Mouse (Mus musculus): ENCODE results near the gene Serpinb6b.
"Not testable (repeated sequence)": the region's sequence is repeated elsewhere in the genome, so short reads cannot be mapped to it uniquely, and the experiment has no call there.

Gene Serpinb6b

DNA sequence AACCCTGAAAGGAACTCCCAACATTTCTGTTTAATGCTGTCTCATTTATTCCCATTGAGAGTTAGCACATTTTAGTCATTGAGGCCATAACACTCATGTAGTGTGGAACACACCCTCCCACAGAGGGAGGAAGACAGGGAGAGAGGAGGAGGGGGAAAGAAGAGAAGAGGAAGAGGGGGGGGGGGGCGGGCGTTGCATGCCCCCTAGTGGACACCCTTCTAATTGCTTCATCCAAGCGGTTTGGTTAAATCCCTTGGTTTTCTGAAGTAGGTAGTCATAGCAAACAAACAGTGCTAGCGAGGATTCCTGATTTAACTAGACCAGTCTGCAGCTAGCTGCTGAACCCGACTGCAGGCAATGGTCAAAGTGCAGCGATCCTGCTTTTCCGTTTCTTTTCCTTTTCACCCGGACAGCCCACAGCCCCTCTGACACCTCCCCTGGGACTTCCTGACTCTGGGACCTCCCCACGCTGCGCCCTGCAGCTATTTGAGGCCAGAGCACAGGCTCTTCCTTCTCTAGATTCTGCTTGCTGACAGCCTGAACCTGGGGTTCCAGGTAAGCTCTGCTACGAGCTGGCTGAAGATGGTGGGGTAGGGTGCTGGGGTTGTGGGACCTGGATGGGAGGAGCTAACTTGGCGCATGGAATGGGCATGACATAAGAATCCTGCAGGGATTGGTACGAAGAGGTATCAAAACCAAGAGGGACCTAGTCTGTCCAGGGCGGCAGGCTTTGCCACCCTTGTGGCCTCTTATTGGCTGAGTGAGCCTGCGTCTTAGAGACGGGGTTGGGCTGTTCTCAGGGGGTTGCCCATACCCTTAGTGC is at the start of gene Serpinb6b:
Gene Serpinb6b, plus strand, starts transcription at position 221 of the 823 bp plus-strand sequence.
- DNase-seq = peak; percentile 59

DNA sequence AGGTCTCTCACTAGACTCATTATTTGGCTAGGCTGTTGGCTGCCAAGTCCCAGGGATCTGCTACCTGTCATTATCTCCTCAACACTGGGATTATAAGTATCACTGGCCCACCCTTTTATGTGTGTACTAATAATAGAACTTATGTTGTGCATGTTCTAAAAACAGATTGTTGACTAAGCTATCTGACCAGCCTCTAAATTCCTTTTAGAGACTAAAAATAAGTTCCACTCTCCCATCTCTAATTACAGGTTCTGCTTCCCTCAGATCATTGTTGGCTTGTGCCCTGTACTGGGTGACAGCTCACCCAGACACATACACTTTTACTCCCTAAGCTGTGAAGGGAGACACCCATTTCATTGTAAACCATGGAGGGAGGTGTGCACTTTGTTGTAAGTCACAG is 42.4 kb upstream of the Serpinb6b start:
- DNase-seq = no peak

DNA sequence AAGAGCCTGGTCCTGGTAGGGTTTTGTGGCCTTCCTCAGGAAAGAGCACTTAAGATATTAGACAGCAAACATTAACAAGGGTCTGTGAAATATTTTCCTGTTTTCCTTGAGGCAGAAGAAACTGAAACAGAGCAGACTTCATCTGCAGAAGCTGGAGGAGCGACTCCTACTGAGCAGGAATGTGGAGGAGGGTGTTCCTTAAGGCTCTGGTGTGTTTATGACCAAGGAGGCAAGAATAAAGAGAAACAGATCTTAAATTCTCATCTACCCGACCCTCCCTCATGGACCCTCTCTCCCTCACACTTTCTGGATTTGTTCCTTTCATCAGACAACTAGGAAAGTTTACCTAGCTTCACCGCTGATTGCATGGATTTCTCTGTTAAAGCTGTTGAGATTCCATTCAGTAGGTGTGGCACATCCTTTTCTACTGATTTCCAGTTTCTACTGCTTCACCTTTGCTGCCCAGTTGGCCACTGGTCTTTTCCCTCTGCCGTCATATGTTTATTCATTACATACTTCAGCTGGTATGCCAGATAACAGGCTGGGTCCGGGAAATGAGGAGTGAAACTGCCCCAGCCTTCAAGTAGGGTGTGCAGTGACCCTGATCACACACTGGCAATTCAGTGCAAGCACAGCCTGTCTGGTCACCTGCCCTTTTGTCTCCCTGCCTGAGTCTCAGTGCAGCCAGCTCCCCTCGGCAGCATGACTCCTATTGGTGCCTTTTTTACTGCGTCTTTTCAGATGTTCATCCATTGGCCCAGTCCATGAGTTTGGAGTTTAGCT is 40.2 kb upstream of the Serpinb6b start:
- peak; percentile 57 for DNase-seq

DNA sequence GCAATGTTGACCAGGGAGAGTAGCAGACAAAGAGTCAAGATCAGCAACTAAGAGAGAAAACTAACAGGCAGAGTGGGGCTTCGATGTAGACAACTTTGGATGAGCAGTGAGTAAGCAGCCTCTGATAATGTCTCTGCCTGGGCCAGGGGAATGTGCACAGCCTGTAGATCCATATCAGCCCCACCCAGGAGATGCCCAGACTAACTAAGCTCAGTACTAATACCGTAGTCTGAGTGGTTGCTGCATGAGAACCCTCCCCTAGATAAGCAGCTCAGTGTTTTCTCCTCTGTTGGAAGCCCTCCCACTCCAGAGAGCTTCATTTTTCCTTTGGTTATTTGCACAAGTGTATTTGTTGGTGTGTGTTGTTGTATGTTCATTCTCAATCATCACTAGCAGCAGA is 38.3 kb upstream of the Serpinb6b start:
- DNase-seq = no peak

DNA sequence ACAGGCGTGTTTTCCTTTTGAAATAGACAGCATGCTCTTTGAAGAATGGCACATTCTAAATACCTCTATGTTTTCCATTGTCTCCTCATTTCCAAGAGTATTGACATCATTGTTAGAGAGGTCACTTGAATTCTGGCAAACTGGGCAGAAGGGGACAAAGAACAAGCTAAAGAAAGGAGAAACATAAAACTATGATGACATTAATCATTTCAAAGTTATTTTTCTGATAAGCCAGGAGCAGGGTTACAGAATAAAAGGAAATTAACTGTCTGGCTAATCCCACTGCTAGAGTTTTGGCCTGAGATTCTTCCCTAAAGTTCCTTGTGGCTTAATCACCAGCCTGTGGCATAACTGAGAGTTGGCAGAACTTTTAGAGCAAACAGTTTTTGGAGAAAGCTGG is 37.8 kb upstream of the Serpinb6b start:
- no peak for DNase-seq

DNA sequence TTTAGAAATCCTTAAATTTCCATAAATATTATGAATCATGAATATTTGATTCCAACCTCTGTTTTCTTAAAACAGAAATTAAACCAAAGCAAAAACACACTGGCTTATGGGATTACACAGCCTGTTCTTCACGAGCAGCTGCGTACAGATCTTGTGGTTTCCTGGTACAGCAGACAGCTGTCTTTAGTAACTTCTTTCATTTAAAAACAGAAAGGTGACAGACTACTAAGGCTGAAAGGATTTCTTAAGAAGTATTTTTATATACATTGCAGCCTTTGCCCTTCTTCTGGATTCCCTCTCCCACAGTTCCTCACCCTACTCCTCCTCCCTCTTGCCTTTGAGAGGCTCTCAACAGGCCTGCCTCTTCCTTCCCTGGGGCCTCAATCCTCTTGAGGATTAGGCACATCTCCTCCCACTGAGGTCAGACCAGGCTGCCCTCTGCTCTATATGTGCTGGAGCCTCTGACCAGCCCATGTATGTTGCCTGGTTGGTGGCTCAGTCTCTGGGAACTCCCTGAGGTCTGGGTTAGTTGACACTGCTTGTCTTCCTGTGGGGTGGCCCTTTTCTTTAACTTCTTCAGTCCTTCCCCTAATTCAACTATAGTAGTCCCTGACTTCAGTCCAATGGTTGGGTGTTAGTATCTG is 35.8 kb upstream of the Serpinb6b start:
- no peak for DNase-seq

DNA sequence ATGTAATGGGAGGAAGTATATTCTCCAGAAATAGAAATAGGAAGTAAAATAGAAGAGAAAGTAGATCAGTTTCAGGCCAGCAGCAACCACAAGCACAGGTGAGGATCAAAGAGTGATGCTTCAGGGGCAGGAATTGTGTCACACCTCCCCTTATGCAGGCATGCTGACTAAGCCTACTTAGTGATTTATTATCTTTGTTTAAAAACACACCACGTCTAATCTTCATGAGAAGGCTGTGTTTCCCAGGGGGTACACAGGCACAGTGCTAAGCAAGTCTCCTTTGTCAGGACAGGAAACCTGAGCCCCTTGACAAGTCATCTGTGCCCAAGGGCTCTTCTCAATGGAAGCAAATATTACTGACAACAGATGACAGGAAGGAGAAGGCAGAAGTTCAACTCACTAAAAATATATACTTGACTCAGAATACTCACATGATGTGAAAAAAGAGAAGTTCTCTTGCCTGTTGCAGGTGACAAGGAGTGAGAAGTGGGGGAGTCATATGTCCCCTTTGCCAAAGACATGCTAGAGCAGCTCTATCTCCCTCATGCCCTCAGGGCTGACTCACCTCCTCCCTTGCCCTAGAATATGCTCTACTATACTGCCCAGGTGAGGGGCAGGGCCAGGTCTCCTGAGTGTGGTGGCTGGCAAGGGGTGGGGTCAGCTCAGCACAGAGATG is 30.2 kb upstream of the Serpinb6b start:
- no peak for DNase-seq

DNA sequence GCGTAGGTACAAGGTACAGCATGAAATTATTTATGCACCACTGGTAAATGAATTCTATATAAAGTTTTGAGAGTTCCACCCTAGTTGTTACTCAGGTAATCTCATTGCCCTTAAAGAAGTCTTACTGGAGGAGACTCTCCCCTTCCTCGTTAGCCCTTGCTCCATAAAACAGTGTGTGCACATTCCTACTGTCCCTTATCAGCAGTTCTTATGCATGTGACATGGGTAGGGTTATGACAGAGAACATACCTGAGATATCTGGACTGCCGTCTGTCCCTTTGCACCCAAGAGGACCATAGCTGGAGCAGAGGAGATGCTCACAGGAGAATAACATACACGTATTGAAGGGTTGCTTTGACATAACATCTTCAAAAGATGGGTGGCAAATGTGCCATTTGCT is 26.7 kb upstream of the Serpinb6b start:
- DNase-seq = not testable (repeated sequence)

DNA sequence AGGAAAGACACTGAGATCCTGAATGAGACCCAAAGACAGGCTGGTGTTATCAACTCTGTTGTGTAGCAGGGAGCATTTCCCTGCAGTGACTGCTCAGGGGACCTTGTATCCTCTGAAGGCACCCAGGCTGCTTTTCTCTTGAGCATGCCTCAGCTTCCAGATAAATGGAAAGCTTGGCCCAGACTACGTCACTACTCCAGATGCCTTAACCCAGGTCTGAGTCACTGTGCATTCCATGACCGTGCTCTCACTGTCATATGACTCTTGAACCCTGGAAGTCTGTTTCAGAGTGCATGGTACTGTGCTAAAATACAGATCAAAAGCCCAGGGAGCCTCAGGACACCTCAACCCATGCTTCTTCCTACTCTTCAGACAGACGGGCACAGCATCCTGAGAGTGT is 25.8 kb upstream of the Serpinb6b start:
- not testable (repeated sequence) for DNase-seq

DNA sequence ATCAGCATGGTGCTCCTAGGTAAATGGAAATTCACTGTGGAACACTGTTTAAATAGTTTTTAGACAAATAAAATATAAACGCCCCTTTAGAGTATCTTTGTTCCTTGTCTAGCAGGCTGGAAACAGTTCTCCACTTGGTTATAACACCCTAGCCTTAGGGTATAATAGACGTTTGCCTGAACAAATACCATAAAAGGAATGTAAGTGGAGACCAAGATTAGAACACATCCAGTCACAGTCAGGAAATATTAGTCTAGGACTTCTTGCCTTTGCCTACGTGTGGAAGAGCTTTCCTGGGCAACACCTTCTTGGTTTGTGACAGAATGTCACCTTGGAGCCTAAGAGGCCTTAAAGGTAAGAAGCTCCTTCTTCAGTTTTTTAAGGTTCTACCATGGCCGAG is 8.5 kb upstream of the Serpinb6b start:
- no peak for DNase-seq

DNA sequence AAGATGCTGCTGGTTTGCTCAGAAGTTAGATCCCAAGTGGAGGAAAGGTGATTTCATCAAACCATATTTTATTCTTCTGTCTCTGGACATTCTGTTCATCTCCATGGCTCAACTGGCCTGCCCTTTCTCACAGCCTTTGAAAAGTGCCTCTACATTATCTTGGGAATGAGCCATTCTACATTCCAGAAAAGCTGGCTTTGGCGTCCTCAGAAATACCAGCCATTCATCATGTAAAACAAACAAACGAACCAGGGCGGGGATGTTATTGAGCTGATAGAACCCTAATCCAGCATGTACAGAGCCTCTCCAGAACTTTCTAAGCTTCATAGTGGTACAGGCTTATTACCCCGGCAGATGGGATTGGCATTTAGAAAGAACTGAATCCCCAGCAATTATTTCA is 7.1 kb upstream of the Serpinb6b start:
- DNase-seq = no peak

DNA sequence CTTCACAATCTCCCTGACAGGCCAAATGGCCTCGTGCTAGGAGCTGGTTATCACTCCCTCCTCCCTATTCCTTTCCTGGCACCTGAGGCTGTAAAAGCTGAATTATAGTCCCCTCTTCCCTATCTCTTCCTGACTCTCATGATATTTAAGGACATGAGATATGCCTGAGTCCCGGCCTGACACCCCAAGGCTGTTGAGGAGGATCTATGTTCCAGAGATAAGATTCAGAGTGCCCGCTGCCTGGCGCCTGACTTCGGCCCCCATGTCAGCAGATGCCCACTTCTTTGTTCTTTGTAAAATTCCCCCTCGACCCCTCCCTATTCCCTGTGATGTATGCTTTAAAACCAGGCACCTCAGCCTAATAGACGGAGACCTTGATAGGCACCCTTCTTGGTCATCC is 6.5 kb upstream of the Serpinb6b start:
- not testable (repeated sequence) for DNase-seq

DNA sequence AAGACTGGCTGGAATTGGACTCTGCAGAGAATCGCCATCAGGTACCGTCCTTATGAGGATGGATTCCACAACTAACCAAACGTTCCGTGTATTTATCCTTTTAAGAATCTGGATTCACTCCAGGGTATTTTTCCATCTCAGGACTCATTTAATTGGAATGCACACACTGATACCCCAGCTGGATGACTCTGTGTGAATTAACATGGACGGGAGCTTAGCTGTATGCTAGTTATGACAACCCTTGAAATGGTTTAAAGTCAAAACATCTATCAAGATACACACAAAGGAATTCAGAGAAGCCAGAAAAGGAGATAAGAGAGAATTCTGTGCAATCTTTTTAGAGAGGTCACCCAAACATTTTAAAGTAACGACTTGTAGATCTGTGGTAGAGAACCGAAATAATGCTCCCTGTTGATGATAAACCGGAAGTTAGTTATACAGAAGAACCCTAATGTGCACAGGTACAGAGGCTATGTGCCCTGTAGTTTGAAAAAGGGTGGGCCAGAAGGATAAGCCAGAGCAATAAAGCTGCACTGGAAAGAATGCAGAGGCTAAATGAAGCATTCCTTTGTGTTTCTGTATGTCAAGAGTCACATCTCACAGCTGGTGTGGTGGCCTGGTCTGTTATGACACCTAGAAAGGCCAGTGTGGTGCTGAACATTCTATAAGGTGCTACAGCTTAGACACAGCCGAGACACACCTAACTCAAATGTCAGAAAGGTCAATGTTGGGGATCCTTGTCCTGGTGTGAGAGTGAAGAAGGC is 837 bp upstream of the Serpinb6b start:
- no peak for DNase-seq

DNA sequence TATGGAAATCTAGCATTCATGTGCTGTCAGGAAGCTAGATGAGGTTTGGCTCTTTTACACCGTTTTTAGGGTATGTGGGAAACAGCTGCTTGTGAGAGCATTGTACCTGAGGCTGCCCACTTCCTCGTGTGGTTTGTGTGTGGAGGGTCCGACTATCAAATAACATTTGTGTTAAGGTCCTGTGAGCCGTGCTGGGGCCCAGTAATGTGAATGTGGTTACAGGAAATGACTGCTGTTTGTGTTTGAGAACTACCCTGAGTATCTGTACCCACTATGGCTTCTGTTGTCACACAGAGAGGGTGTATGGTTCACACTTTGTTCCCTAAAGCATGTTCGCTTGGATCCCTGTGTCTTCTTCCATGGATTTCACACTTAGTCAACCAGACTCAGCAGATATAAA is 1.1 kb downstream of the Serpinb6b start:
- DNase-seq = no peak

DNA sequence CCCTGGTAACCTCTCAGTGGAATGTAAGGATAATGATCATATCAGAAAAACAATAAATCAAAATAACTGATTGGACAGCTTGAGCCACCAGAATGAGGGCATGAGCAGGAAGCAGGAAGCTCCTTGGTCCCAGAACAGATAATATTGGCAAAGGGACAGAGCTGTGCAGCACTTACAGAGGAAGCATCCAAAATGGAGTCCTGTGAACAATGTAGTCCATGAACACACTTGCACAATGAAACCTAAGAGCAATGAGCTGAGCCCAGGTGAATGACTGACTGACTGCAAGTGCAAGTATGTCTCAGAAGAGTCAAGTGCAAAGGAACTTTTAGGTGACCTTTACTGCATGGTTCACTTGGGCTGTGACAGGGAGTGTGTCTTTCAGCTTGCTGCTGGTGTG is 2.2 kb downstream of the Serpinb6b start:
- no peak for DNase-seq

DNA sequence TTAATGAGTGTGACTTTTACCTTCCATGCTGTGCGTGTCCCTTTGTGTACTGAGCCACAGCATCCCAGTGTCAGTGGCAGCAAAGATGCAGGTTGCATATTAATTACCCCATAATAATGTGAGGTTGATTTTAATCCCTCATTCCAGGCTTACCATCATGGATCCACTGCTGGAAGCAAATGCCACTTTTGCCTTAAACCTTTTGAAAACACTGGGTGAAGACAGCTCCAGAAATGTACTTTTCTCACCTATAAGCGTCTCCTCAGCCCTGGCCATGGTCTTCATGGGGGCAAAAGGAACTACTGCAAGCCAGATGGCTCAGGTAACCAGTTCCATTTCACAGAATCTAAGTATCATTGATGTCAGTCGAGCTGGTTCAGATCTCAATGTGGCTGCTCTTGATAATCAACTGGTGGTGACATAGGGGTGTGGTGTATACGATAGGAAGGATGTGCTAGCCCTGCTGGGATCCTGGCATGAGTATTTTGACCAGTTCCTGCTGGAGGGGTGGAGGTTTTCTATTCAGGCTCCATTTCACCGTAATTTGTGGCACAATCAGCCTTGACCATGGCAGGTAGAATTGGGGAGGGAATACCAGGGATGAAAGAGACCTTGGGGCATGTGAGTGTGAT is 3.5 kb downstream of the Serpinb6b start:
- DNase-seq = no peak

DNA sequence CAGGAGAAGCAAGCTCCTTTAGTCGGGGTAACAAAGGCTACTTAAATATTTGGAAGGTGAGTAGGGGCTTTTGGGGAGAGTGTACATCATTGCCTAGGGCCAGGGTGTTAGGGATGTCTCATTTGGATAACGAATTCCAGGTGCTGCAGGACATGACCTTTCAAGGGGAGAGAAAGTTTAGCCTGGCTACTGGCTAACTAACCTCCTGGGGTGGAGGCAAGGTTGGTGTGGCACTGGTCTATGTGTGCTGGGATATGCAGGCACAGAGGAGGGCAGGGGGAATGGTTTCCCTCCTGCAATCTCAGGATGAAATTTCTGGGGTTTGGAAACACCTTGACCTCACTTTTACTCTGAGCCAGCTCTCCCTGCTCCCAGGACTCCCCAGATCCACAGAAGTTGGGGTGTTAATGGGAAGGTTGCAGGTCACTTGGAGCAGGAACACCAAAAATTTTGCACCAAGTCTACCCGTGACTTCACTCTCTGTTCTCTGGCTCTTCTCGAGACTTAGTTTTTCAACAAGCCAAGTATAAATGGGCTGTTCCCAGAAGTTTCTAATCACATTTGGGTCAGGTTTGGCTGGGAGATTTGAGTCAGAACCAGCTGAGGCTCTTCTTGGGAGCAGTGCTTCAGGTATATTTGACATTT is 4.1 kb downstream of the Serpinb6b start:
- DNase-seq = no peak

DNA sequence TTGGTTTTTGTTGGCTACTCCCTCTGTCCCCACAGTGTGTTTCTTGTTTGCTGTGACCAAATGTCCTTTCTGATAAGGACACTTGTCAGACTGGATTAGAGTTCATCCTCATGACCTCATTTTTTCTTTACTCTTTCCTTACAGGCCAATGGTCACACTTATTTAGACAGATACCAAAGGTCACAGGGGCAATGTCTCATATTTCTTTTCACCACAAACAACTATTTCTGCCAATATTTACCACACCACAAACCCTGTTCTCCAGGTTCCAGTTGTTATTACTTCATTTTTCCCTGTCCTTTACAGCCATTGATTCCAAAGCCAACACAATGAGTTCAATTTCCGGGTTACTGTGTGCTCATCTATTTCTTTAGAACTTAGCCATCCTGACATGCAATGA is 4.6 kb downstream of the Serpinb6b start:
- no peak for DNase-seq

DNA sequence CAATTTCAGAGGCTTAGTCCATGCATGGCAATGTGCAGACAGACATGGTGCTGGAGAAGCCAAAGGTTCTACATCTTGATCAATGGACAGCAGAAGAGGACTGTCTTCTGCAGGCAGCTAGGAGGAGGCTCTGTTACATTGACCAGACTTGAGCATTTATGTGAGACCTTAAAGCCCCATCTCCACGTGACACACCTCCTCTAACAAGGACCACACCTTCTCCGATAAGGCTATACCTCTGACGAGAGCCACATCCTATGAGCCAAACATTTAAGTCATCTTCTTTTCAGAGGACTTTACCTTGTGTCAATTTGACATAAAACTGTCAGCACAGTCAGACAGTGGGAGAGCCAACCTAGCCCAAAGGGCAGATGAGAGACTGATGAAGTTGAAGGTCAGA is 5.8 kb downstream of the Serpinb6b start:
- no peak for DNase-seq

DNA sequence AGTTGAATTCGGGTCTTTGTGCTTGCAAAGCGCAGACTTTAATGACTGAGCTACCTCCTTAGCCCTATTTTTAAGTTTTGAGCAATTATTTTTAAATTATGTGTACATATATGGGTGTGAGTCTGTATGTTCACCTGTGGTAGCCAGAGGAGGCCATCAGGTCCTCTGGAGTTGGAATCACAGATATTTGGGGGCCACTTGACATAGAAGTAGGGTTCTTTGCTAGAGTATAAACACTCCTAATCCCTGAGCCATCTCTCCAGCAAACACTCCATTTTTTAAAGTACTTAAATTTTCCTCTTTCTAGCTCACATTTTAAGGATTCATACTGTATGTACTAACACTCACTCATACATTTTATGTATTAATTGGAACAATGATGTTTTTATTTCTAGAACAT is 9.3 kb downstream of the Serpinb6b start:
- DNase-seq = no peak

DNA sequence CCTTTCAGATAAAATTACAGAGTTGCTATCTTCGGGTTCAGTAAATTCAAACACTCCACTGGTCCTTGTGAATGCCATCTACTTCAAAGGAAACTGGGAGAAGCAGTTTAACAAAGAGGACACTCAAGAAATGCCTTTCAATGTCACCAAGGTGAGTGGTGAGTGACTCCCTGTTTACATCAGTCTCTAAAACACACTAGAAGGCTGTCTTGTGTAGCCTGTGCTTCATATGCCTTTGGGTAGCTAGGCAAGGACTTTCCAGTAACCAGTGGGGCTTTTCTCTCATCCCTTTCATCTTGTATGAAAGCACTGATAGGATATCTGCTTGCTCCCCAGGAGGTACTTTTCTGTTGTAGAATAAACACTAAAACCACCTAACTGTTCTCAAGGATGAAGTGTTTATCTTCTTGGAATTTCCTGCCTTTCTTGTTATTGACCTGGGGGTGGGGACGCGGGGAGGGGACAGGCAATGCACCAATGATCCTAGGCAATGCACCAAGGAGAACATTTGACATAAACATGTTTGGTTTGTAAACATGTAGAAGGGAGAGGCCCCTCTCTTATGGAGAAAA is 10.0 kb downstream of the Serpinb6b start:
- peak; percentile 30 for DNase-seq
